Mouse (Mus musculus) hindbrain, postnatal 0 days (tissue): ENCODE results near the gene Cit. TPM values are rescaled to one million over a fixed set of nuclear protein-coding genes. Genes with fewer than 3 reads are reported as not detected.

Source experiments
- ATAC-seq: fragments of 200-750 bp; cut with Nextera tagmentation; 2 replicates; pipeline ENCODE4 v1.8.0; 2017; ENCODE audit warnings: mild to moderate bottlenecking, moderate TSS enrichment, moderate library complexity
- DNase-seq: peaks from one replicate; pipeline ENCODE4 v3.0.0-alpha.2; 2015; ENCODE audit warnings: low spot score
- H3K27ac ChIP-seq: fragments of 300-500 bp; sonication (generic); 2 replicates; pipeline ENCODE4 v1.5.1; 2014; ENCODE audit warnings: mild to moderate bottlenecking
- H3K27me3 ChIP-seq: fragments of 300-500 bp; sonication (generic); 2 replicates; pipeline ENCODE4 v1.6.1; 2014; ENCODE audit warnings: low read length, mixed read lengths; ENCODE audit not compliant: insufficient read depth
- H3K36me3 ChIP-seq: fragments of 300-500 bp; sonication (generic); 2 replicates; pipeline ENCODE4 v1.6.1; 2014; ENCODE audit warnings: low read length, mixed read lengths; ENCODE audit not compliant: insufficient read depth
- H3K4me1 ChIP-seq: fragments of 300-500 bp; sonication (generic); 2 replicates; pipeline ENCODE4 v1.6.1; 2014; ENCODE audit warnings: antibody characterized with exemption, low read length, mixed read lengths; ENCODE audit not compliant: insufficient read depth
- H3K4me2 ChIP-seq: fragments of 300-500 bp; sonication (generic); 2 replicates; pipeline ENCODE4 v1.6.1; 2014; ENCODE audit warnings: low read depth, mild to moderate bottlenecking, low read length, moderate library complexity, mixed read lengths
- H3K4me3 ChIP-seq: fragments of 300-500 bp; sonication (generic); 2 replicates; pipeline ENCODE4 v1.5.1; 2014; ENCODE audit warnings: low read length
- H3K9ac ChIP-seq: fragments of 300-500 bp; sonication (generic); replicated peaks from 2 replicates; pipeline ENCODE4 v1.6.1; 2014; ENCODE audit warnings: mild to moderate bottlenecking, low read length, moderate library complexity, mixed read lengths
- H3K9me3 ChIP-seq: fragments of 300-500 bp; sonication (generic); 2 replicates; pipeline ENCODE4 v1.6.1; 2016; ENCODE audit warnings: low read length, mixed read lengths
- CTCF ChIP-seq: IDR thresholded peaks from 2 replicates; pipeline ENCODE4 v1.5.1; 2016; ENCODE audit warnings: antibody characterized with exemption, control low read depth, low read depth
- WGBS: fragments of 180-500 bp; shearing (Covaris S2); extraction: QIAGEN DNeasy Blood & Tissue Kit; methylation state at CpG from one replicate; pipeline ENCODE4 v1.1.7; 2014; 5-methylcytosine and 5-hydroxymethylcytosine counted together
- polyA plus RNA-seq: library from polyadenylated mRNA; unstranded; fragments of >200 nt; fragmentation: Nextera tagmentation; extraction: Ambion mirVana; gene quantifications from 2 replicates; pipeline ENCODE4 v1.2.1, GENCODE M21; 2015
- total RNA-seq: library from RNA; depleted of rRNA; stranded (reverse); fragments of >200 nt; gene quantifications from 2 replicates; pipeline ENCODE4 v1.2.3, GENCODE M21; 2014

The Cit gene
- total and polyA plus RNA-seq, 2 experiments from 2014 or later: 30.2 to 36.7 TPM

- DNase-seq (peak; percentile 31), ATAC-seq (no peak)
- peaks cover 32% of the 10 kb centered on the region for H3K36me3 ChIP-seq
- peak overlapping the region; percentile 77; the same call in 1 of the 2 replicates for H3K9ac ChIP-seq
- H3K27ac ChIP-seq: peak overlapping the region; percentile 79; the same call in 1 of the 2 replicates
- H3K27me3 ChIP-seq: no peaks in the 10 kb centered on the region
- peak overlapping the region; percentile 97 for H3K4me2 ChIP-seq
- 24% methylated on average over 8 of the region's 8 CpGs for WGBS
- H3K9me3 ChIP-seq: no peaks in the 10 kb centered on the region
- peaks cover 4% of the 10 kb centered on the region; the same call in 1 of the 2 replicates for H3K4me1 ChIP-seq
- no peak for TF ChIP-seq CTCF
- peak overlapping the region; percentile 86 for H3K4me3 ChIP-seq
These were observed 178.2 kb downstream of the Cit start for GRCm38 (mm10) chr5:116023251-116023661.

- ATAC-seq (peak; percentile 66), DNase-seq (peak; percentile 33)
- Histone ChIP-seq H3K4me3 (peak overlapping the region; percentile 86), H3K9ac (peak overlapping the region; percentile 77), H3K27me3 (no peaks in the 10 kb centered on the region), H3K9me3 (no peaks in the 10 kb centered on the region), H3K4me1 (peaks cover 4% of the 10 kb centered on the region; the same call in 1 of the 2 replicates), H3K4me2 (peak overlapping the region; percentile 97), H3K36me3 (peaks cover 28% of the 10 kb centered on the region), H3K27ac (peak overlapping the region; percentile 79)
- no peak for TF ChIP-seq CTCF
- WGBS: under 1% methylated on average over 28 of the region's 28 CpGs
These were observed 178.8 kb downstream of the Cit start for GRCm38 (mm10) chr5:116023821-116024284.

- Histone ChIP-seq H3K27me3 (no peaks in the 10 kb centered on the region), H3K9ac (peak within 1 kb of the TSS; percentile 77), H3K9me3 (no peaks in the 10 kb centered on the region), H3K27ac (peak within 1 kb of the TSS; percentile 79), H3K4me3 (peak within 1 kb of the TSS; percentile 86), H3K4me1 (peaks cover 4% of the 10 kb centered on the region; the same call in 1 of the 2 replicates), H3K36me3 (peaks cover 23% of the 10 kb centered on the region), H3K4me2 (peak within 1 kb of the TSS; percentile 97)
- DNase-seq: peak; percentile 97
- TF ChIP-seq CTCF: peak; percentile 70
- peak; percentile 99 for ATAC-seq
- WGBS: under 1% methylated on average over 39 of the region's 46 CpGs
These were observed 179.3 kb downstream of the Cit start, which contains the start of gene Prkab1 for GRCm38 (mm10) chr5:116024327-116024739. Prkab1 (minus strand) TSS chr5:116024508.

GRCm38 (mm10) chr5:116026107-116026506 is 181.0 kb downstream of the Cit start:
- ATAC-seq: no peak
- no peak for DNase-seq
- Histone ChIP-seq H3K36me3 (0 out of 2 replicates have a peak, but pooled peaks cover 5% of the 10 kb centered on the region), H3K4me3 (no peak overlapping the region), H3K9me3 (no peaks in the 10 kb centered on the region), H3K9ac (no peak overlapping the region), H3K27me3 (no peaks in the 10 kb centered on the region), H3K4me2 (no peak overlapping the region), H3K27ac (no peak overlapping the region), H3K4me1 (peaks cover 4% of the 10 kb centered on the region; the same call in 1 of the 2 replicates)
- no peak for TF ChIP-seq CTCF
- WGBS: 94% methylated on average over 5 of the region's 5 CpGs

- WGBS: 95% methylated on average over 14 of the region's 14 CpGs
- Histone ChIP-seq H3K9me3 (no peaks in the 10 kb centered on the region), H3K27me3 (no peaks in the 10 kb centered on the region), H3K27ac (no peak overlapping the region), H3K4me1 (peaks cover 4% of the 10 kb centered on the region; the same call in 1 of the 2 replicates), H3K4me3 (no peak overlapping the region), H3K9ac (no peak overlapping the region), H3K36me3 (0 out of 2 replicates have a peak, but pooled peaks cover under 1% of the 10 kb centered on the region), H3K4me2 (no peak overlapping the region)
- no peak for DNase-seq
- ATAC-seq: no peak
- TF ChIP-seq CTCF: no peak
These were observed 181.5 kb downstream of the Cit start for GRCm38 (mm10) chr5:116026561-116026960.

GRCm38 (mm10) chr5:116029071-116029470 is 184.0 kb downstream of the Cit start:
- no peak overlapping the region for H3K9ac ChIP-seq
- no peaks in the 10 kb centered on the region for H3K4me1 ChIP-seq
- H3K27me3 ChIP-seq: no peaks in the 10 kb centered on the region
- no peak overlapping the region for H3K4me2 ChIP-seq
- ATAC-seq (no peak), DNase-seq (no peak)
- WGBS: 75% methylated on average over 7 of the region's 7 CpGs
- H3K36me3 ChIP-seq: no peaks in the 10 kb centered on the region
- no peak overlapping the region for H3K27ac ChIP-seq
- no peaks in the 10 kb centered on the region for H3K9me3 ChIP-seq
- TF ChIP-seq CTCF: no peak
- H3K4me3 ChIP-seq: no peak overlapping the region

- Histone ChIP-seq H3K4me2 (peak overlapping the region; percentile 55), H3K9ac (no peak overlapping the region; the same call in 1 of the 2 replicates), H3K27ac (no peak overlapping the region), H3K4me3 (peak overlapping the region; percentile 4), H3K36me3 (no peaks in the 10 kb centered on the region), H3K9me3 (no peaks in the 10 kb centered on the region), H3K4me1 (no peaks in the 10 kb centered on the region), H3K27me3 (no peaks in the 10 kb centered on the region)
- ATAC-seq: peak; percentile 58
- no peak for DNase-seq
- TF ChIP-seq CTCF: no peak
- 4% methylated on average over 19 of the region's 19 CpGs for WGBS
These were observed 185.6 kb downstream of the Cit start for GRCm38 (mm10) chr5:116030566-116031189.
